Mouse (Mus musculus) WW6 (cell line): ENCODE results near the gene Adamts14.
A peak's percentile ranks its signal among the peaks of the same experiment; 100 is the strongest.

Experiments
- DNase-seq: peaks from one replicate; pipeline ENCODE4 v3.0.0-alpha.2; 2013; ENCODE audit warnings: low read depth, low spot score

Adamts14 gene

DNA sequence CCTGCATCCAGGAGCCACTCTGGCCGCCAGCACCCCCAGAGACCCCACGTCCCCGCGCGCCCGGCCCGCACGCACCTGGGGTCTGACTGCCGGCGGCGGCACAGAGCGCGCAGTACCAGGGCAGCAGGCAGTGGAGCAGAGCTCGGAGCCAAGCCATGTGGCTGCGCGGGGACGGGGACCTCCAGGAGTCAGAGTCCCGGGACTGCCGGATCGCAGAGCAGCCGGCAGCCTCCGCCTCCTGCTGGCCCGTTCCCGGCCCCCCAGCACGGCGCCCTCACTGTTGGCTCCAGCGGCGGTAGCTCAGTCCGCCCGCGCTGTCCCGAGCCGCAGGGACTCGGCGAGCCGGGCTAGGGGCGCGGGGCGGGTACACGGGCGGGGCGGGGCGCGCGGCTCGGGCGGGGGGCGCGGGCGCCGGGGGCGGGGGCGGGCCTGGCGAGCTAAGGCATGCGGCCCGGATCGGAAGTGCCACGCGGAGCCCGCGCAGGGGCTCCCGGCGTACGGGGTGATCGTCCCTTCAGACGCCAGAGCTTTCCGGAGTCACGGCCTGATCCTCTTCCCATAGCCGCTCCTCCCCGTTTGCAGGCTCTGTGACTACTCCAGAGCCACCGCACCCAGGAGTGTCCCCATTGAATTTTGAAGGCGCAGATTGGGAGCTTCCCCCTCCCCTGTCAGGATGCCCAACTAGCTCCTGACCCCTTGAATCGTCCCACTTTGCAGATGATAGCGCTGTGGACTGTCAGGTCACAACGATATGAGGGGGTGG is at the start of gene Adamts14:
Adamts14 (minus strand) TSS at position 358 of the 763 bp plus-strand sequence.
- no peak for DNase-seq

GRCm38 (mm10) chr10:61318527-61318926 is 45.3 kb upstream of the Adamts14 start:
- no peak for DNase-seq

DNA sequence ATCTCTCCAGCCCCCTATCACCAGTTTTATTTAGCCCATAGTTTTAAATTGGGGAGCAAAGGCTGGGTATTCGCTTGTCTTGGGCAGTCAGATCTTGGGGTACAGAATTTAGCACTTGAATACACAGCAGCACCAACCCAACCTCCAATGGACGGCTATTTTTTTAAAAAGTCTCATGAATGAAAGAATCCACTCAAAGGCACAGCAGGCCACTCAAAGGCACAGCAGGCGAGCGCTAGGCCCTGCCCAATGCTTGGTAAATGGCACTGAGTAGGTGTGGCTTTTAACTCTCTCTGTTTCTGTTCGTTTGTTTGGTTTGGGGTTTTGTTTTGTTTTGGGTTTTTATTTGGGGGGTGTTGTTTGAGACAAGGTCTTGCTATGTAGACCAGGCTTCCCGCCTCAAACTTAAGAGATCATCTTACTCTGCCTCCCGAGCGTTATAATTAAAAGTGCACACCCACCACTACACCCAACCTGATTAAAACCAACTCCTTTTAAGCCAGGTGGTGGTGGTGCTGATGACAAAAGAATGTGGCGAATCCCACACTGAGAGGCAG is 42.2 kb upstream of the Adamts14 start:
- peak; percentile 76 for DNase-seq

- no peak for DNase-seq
Measured at GRCm38 (mm10) chr10:61313750-61314149, 40.5 kb upstream of the Adamts14 start.

GRCm38 (mm10) chr10:61312754-61313153 is 39.5 kb upstream of the Adamts14 start:
- DNase-seq = no peak

GRCm38 (mm10) chr10:61312159-61312558 is 38.9 kb upstream of the Adamts14 start:
- DNase-seq = no peak

GRCm38 (mm10) chr10:61308706-61309320 is 35.6 kb upstream of the Adamts14 start:
- DNase-seq = no peak

GRCm38 (mm10) chr10:61305928-61306590 is 32.8 kb upstream of the Adamts14 start:
- DNase-seq = no peak

DNA sequence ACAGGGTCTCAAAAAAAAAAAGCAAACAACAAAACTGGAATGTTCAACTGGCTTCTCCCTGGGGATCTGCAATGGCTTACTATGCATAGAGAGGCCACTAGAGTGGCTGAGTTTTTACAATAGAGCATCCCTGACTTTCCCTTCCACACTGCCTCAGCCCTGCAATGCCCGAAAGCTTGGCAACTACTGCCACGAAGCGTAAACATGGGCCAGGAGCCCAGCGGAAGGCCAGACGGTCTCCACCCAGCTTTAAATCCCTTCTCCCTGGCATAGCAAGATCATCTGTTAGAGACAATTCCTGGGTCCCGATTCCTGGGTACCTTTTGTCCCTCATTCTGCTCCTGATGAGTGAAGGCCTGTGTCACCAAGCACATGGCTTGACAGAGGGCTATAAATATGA is 30.8 kb upstream of the Adamts14 start:
- DNase-seq = no peak

DNA sequence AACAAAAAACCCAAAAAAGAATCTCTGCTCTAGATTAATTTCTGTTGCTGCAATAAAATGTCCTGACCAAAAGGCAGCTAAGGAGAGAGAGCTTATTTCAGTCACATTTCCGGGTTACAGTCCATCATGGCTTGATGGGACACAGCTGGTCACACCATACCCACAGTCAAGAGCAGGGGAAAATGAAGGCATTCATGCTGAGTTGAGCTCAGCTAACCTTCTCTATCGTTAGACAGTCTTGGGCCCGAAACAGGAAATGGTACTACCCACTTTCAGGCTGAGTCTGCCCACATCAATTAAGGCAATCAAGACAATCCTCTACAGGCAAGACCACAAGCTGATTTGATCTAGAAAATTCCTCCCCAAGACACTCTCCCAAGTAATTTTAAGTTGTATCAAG is 27.8 kb upstream of the Adamts14 start:
- no peak for DNase-seq

- DNase-seq = no peak
Measured at GRCm38 (mm10) chr10:61297477-61297876, 24.2 kb upstream of the Adamts14 start, which contains the start of gene Prf1. Gene Prf1, plus strand, starts transcription at chr10:61297833.

DNA sequence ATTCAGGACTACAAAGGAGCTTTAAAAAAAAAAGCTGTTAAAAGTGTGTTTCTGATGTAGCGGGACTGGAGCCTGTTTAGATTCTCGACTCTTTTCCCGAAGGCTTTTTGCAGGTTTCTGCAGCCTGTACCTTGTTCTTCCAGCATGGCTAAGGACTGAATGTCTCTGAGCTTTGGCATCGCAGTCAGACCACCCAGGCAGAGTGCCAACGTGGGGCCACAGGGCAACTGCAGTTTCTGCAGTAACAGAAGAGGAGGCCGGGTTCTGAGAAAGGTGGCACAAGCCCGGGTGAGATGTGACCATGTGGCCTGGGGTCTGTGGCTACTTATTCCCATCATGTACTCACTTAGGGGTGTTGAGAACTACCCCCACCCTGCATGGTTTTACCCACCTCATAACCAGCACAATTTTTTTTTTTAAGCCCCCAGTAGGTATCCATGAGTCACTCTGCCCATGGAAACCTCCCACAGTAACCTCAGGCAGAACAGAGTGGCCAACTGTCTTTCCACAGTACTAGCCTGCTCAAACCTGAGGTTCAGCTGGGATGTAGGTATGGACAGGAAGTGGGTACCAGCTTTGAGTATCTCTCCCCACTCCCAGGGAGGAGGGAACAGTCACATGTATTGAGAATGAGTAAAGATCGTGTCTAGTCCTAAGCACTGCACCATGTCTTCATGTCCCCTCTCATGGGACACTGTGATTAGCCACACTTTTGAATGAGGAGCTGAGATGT is 23.6 kb upstream of the Adamts14 start:
- no peak for DNase-seq

GRCm38 (mm10) chr10:61294242-61294641 is 21.0 kb upstream of the Adamts14 start:
- DNase-seq = no peak

- no peak for DNase-seq
Measured at GRCm38 (mm10) chr10:61290479-61290878, 17.2 kb upstream of the Adamts14 start.

- DNase-seq = no peak
Measured at GRCm38 (mm10) chr10:61290016-61290415, 16.8 kb upstream of the Adamts14 start.

GRCm38 (mm10) chr10:61286246-61286645 is 13.0 kb upstream of the Adamts14 start:
- no peak for DNase-seq

GRCm38 (mm10) chr10:61285271-61285670 is 12.0 kb upstream of the Adamts14 start:
- DNase-seq = no peak

DNA sequence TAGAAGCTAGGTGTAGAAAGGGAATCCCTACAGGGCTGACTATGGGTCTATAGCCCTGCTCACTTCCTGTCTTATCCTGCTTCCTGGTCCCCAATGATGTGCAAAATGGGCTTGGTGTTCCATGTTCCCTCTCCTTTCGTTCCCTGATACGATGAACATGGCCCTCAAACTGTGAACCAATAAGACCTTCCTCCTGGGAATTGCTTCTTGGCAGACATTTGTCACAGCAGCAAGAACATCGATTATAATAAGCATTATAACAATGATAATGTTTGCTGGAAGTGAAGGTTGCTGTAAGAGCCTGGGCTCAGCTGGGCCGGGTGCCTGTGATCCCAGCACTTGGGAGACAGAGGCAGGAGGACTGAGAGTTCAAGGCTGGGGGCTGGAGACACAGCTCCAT is 11.1 kb upstream of the Adamts14 start:
- DNase-seq = no peak

DNA sequence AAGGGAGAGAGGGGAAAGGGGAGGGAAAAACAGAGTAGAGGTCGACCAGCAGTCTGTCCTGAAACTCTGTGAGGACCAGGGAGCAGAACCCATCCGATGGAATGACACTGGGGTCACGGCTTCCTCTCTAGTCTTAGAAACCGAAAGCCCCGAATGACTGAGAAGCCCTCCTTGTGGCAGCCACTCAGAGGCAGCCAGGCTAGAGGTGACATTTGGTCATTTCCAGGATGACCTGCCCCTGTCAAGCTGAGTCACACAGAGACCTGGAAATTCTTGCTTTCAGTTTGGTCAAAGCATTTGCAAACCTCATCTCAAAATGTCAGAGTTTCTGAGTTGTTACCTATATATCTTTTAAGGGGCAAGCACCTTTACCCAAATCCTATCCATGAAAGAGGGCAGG is 7.9 kb upstream of the Adamts14 start:
- DNase-seq = no peak

DNA sequence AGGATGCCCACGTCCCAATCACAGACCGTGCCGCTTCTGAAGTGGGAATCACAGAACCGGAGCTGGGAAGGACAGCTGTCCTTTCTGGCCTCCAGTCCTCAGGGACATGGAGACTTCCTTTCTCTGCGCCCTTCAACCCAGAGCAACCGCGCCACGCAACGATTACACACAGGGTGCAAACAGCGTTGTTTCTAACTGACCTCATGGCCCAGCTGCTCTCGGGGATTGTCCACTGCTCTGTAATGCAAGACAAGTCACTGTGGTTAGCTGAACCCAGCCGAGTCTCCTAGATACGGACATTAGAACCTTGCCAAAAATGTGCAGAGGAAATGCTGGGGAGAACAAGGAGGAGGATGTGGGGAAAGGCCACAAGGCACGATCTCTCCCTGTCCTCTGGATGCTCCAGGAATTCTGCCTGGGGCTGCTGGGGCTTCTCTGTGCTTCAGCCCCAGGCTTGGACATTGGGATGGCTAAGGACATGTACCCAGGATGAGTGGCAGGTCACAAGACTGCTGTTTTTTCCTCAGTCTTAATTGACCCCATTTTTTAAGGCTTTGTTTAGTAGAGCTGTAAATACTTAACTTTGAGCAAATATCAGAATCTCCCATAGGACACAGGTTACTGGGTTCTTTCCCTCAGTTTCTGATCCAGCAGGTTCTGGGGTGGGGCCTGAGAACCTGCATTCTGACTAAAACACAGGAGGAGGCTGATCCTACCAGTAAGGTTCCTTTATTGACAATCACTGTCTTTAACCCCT is 4.9 kb upstream of the Adamts14 start:
- DNase-seq = no peak

GRCm38 (mm10) chr10:61277051-61277450 is 3.8 kb upstream of the Adamts14 start:
- no peak for DNase-seq
